Mouse (Mus musculus): Measurements from ENCODE around the gene Gm17490.

DNA sequence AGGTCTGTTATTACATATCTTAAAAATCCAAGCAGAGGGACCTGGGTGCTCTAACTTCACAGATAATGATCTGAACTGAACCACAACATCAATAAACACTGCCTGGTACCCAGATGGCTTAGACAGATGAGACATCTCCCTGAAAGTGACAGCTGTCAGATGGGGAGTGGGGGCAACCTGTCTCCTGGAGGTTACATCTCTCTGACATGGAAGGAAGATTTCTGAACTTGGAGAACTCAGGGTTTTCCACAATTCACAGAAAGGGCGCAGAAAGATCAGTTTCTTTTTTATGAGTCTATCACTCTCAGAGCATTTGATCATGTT, 36.8 kb upstream of the Gm17490 start:
- TF ChIP-seq CTCF (IDR thresholded peaks at IDR 0.05; ENCODE audit: low read depth), result no peak
- no peak for TF ChIP-seq EP300 (optimal IDR thresholded peaks at IDR 0.05)

All from stomach, postnatal 0 days (tissue).